Mouse (Mus musculus) erythroblast, embryonic 14.5 days (primary cell): ENCODE data around the gene Olfr248. TPM values are rescaled to one million over a fixed set of nuclear protein-coding genes. Genes with fewer than 3 reads are reported as not detected.

Experiments
- H3K27me3 ChIP-seq: 2 replicates; pipeline ENCODE4 v1.6.1; 2012; ENCODE audit warnings: inconsistent platforms; ENCODE audit not compliant: control insufficient read depth
- H3K36me3 ChIP-seq: 2 replicates; pipeline ENCODE4 v1.6.1; 2012; ENCODE audit warnings: mild to moderate bottlenecking, inconsistent platforms; ENCODE audit not compliant: control insufficient read depth
- H3K4me1 ChIP-seq: 2 replicates; pipeline ENCODE4 v1.6.1; 2012; ENCODE audit warnings: inconsistent platforms; ENCODE audit not compliant: control insufficient read depth
- H3K4me3 ChIP-seq: replicated peaks from 2 replicates; pipeline ENCODE3; 2012; ENCODE audit warnings: moderate library complexity, mild to moderate bottlenecking, inconsistent platforms
- H3K9me3 ChIP-seq: 2 replicates; pipeline ENCODE4 v1.6.1; 2012; ENCODE audit warnings: low read length, inconsistent platforms, mixed read lengths; ENCODE audit not compliant: control insufficient read depth
- GATA1 ChIP-seq: IDR thresholded peaks from 2 replicates; pipeline ENCODE4 v1.6.1; 2012; ENCODE audit warnings: low read length, inconsistent platforms, mixed read lengths
- TAL1 ChIP-seq: IDR thresholded peaks from 3 replicates; pipeline ENCODE4 v1.6.1; 2012; ENCODE audit warnings: low read length, inconsistent platforms, mixed read lengths
- polyA plus RNA-seq: library from polyadenylated mRNA; stranded (reverse); fragments of >175 nt; gene quantifications from 2 replicates; pipeline ENCODE4 v1.2.3, GENCODE M21; 2012

The Olfr248 gene
- polyA plus RNA-seq, 1 experiment = not detected

- no peaks in the 10 kb centered on the region for H3K36me3 ChIP-seq
- no peaks in the 10 kb centered on the region for H3K9me3 ChIP-seq
- TF ChIP-seq GATA1 = no peak
- TF ChIP-seq TAL1 = no peak
Observed at GRCm38 (mm10) chr1:174428407-174428806, 37.6 kb downstream of the Olfr248 start.

GRCm38 (mm10) chr1:174434121-174434520 is 43.3 kb downstream of the Olfr248 start:
- no peaks in the 10 kb centered on the region for H3K36me3 ChIP-seq
- no peaks in the 10 kb centered on the region for H3K4me1 ChIP-seq
- no peaks in the 10 kb centered on the region for H3K27me3 ChIP-seq
- TF ChIP-seq TAL1 (no peak), GATA1 (no peak)
- no peaks in the 10 kb centered on the region for H3K9me3 ChIP-seq
- no peak overlapping the region for H3K4me3 ChIP-seq

More at GRCm38 (mm10) chr1:174428407-174428806, 37.6 kb downstream of the Olfr248 start:
- no peaks in the 10 kb centered on the region for H3K27me3 ChIP-seq
- peaks cover 10% of the 10 kb centered on the region for H3K4me1 ChIP-seq
- H3K4me3 ChIP-seq = no peak overlapping the region

Other genes starting within 250 kb of the Olfr248 start
- gene Olfr420, start 235.4 kb upstream of the Olfr248 start, polyA plus RNA-seq = not detected in 2 replicates
- gene Spta1, start 218.3 kb upstream of the Olfr248 start, polyA plus RNA-seq = 3.5 and 4.1 TPM in 2 replicates
- gene Olfr419, start 139.0 kb upstream of the Olfr248 start, polyA plus RNA-seq = not detected in 2 replicates
- gene Mptx1, start 60.5 kb upstream of the Olfr248 start, polyA plus RNA-seq = not detected in 2 replicates
- 0.01 TPM in 1 of 2 replicates, not detected in the other for gene Olfr417, start 25.9 kb upstream of the Olfr248 start, polyA plus RNA-seq
- gene Olfr414, start 33.0 kb downstream of the Olfr248 start, polyA plus RNA-seq = not detected in 2 replicates
- not detected in 2 replicates for gene Olfr220, start 51.0 kb downstream of the Olfr248 start, polyA plus RNA-seq
- gene Fmn2, start 110.8 kb downstream of the Olfr248 start, polyA plus RNA-seq = 0.02 TPM in 1 of 2 replicates, not detected in the other